Mouse (Mus musculus) heart, adult 2 months (tissue): ENCODE results near the gene Zfp13. TPM values are rescaled to one million over a fixed set of nuclear protein-coding genes. Genes with fewer than 3 reads are reported as not detected.
"Not testable (repeated sequence)": the region's sequence is repeated elsewhere in the genome, so short reads cannot be mapped to it uniquely, and the experiment has no call there.

Experiments
- DNase-seq, 2 experiments: peaks; one replicate each; pipeline ENCODE4 v3.0.0; 2021
- H3K27ac ChIP-seq: fragments of 200-600 bp; 2 replicates; pipeline ENCODE4 v1.8.1; 2022
- H3K27me3 ChIP-seq: fragments of 200-500 bp; 2 replicates; pipeline ENCODE4 v1.6.1; 2012; ENCODE audit warnings: mild to moderate bottlenecking, low read length, inconsistent platforms, mixed read lengths; ENCODE audit not compliant: control insufficient read depth, insufficient read depth
- H3K36me3 ChIP-seq: fragments of 200-500 bp; 2 replicates; pipeline ENCODE4 v1.6.1; 2012; ENCODE audit warnings: low read length, inconsistent platforms; ENCODE audit not compliant: control insufficient read depth, insufficient read depth
- H3K4me1 ChIP-seq: fragments of 200-500 bp; 2 replicates; pipeline ENCODE4 v1.6.1; 2011; ENCODE audit warnings: low read length; ENCODE audit not compliant: control insufficient read depth, insufficient read depth
- H3K4me3 ChIP-seq: fragments of 200-600 bp; 2 replicates; pipeline ENCODE4 v1.8.1; 2022
- H3K79me2 ChIP-seq: fragments of 200-500 bp; replicated peaks from 2 replicates; pipeline ENCODE4 v1.6.1; 2012; ENCODE audit warnings: mild to moderate bottlenecking, inconsistent platforms, low read length, moderate library complexity, mixed read lengths; ENCODE audit not compliant: control insufficient read depth, insufficient read depth
- H3K9ac ChIP-seq: fragments of 200-500 bp; 2 replicates; pipeline ENCODE4 v1.6.1; 2012; ENCODE audit warnings: low read depth, mild to moderate bottlenecking, control low read depth, inconsistent platforms, low read length, mixed read lengths
- CTCF ChIP-seq: fragments of 200-600 bp; IDR thresholded peaks from 2 replicates; pipeline ENCODE4 v1.8.1; 2022; ENCODE audit warnings: antibody characterized with exemption, mild to moderate bottlenecking, moderate library complexity
- EP300 ChIP-seq: fragments of 200-500 bp; IDR thresholded peaks from 2 replicates; pipeline ENCODE4 v1.6.1; 2011; ENCODE audit warnings: low read depth, low read length, control low read depth; ENCODE audit not compliant: insufficient read depth
- POLR2A ChIP-seq: fragments of 200-500 bp; IDR thresholded peaks from 2 replicates; pipeline ENCODE4 v1.6.1; 2011; ENCODE audit warnings: mild to moderate bottlenecking, low read depth, low read length, control low read depth; ENCODE audit not compliant: insufficient read depth
- WGBS: fragments of 180-500 bp; shearing (Covaris S2); methylation state at CpG from one replicate; pipeline ENCODE4 v1.1.7; 2018; 5-methylcytosine and 5-hydroxymethylcytosine counted together
- intact Hi-C: fragments of 180-260 bp; cut with DNase I; formaldehyde crosslinking; loops from one replicate; pipeline ENCODE4 v1.15.1; 2025
- polyA plus RNA-seq: library from polyadenylated mRNA; depleted of rRNA; stranded (reverse); fragments of >200 nt; gene quantifications from 2 replicates; pipeline ENCODE4 v1.2.3, GENCODE M21; 2012; rRNA removed
- total RNA-seq, 2 experiments: library from RNA; stranded (reverse); gene quantifications; 2 replicates each; pipeline ENCODE4 v1.2.3; 2021

Gene Zfp13
- total and polyA plus RNA-seq, 3 experiments = 2.2 to 3.6 (median 2.8) TPM

- 21% methylated on average over 21 of the region's 21 CpGs for WGBS
- no peak for DNase-seq
- TF ChIP-seq EP300 = no peak
- TF ChIP-seq POLR2A = no peak
- no peak for TF ChIP-seq CTCF
- H3K4me3 ChIP-seq = no peak overlapping the region
- intact Hi-C loops = no loop called here
- no peak overlapping the region for H3K9ac ChIP-seq
- peaks cover 5% of the 10 kb centered on the region; the same call in 1 of the 2 replicates for H3K27me3 ChIP-seq
- H3K4me1 ChIP-seq = peaks cover 5% of the 10 kb centered on the region
- no peaks in the 10 kb centered on the region for H3K79me2 ChIP-seq
- no peaks in the 10 kb centered on the region for H3K36me3 ChIP-seq
- H3K27ac ChIP-seq = no peak overlapping the region
Measured at GRCm38 (mm10) chr17:23538299-23539015, 60.8 kb downstream of the Zfp13 start.

DNA sequence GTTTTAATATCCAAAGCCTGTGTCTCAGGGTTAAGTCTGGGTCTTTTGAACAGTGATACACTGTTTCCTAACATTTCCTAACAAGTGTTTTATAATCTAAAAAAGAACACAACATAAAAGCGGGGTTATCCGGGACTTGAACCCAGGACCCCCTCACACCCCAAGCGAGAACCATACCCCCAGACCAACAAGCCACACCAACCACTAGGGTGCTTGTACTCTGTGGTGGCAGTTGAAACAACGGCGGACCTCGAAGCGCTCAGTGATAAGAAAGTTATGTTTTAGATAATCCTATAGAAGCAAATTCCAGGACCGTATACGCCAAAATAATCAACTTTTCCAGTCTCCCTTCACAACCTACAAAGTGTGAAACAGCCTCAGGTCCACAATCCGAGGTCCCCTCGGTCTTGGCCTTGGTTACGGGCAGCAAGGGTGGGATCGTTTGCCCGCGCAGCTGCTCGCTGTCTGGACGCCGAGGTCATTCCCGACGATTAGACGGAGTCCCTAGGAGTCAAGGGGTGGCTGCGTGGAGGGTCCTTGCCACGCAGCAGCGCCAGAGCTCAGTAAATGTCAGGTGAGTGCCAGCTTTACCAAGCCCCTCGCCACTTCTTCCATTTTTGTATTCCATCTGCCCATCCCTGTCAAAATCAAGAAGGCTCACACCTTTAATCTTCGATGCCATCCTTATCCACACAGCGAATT lies 61.6 kb downstream of the Zfp13 start:
- no peak overlapping the region for H3K9ac ChIP-seq
- no peak for DNase-seq
- no peak for TF ChIP-seq CTCF
- H3K4me1 ChIP-seq = peaks cover 1% of the 10 kb centered on the region
- intact Hi-C loops = no loop called here
- H3K4me3 ChIP-seq = no peak overlapping the region
- H3K27me3 ChIP-seq = peaks cover 5% of the 10 kb centered on the region; the same call in 1 of the 2 replicates
- H3K79me2 ChIP-seq = no peaks in the 10 kb centered on the region
- H3K27ac ChIP-seq = no peak overlapping the region
- H3K36me3 ChIP-seq = no peaks in the 10 kb centered on the region
- WGBS = 8% methylated on average over 27 of the region's 27 CpGs

DNA sequence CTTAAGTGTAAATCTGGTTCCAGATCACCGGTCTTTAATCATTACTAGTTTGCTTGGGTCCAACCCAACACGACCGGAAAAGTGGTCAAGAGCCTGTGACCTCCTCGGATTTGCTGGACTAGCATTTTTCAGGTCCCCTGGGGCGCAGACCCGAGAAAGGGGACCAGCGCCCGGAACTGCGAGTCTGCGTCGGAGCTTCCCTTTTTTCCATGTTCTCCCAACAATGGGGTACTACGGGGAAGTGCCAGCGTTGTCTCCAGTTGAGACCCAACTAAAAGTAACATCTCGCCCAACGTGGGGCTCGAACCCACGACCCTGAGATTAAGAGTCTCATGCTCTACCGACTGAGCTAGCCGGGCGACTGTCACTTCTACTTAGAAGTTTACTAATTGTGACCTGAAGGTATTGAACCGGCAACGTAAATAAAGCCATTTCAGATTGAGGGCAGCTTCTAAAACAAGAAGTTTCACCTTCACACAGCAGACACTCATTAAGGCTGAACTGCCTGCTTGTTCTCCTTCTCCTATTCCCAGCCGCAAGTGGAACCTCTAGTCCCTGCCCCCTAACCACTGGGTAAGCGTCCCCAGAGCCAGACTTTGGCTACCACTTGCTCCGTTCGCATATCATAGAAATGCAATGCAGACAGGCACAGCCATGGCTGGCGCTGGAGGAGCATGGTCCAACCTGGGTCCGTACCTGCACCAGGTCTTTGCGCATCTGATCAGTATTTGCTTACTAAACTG lies 64.1 kb downstream of the Zfp13 start:
- intact Hi-C loops, H3K27me3 ChIP-seq, H3K4me3 ChIP-seq, DNase-seq, H3K4me1 ChIP-seq, H3K9ac ChIP-seq, H3K79me2 ChIP-seq, H3K27ac ChIP-seq, H3K36me3 ChIP-seq: not testable (repeated sequence)
- WGBS = 2% methylated on average over 17 of the region's 29 CpGs

DNA sequence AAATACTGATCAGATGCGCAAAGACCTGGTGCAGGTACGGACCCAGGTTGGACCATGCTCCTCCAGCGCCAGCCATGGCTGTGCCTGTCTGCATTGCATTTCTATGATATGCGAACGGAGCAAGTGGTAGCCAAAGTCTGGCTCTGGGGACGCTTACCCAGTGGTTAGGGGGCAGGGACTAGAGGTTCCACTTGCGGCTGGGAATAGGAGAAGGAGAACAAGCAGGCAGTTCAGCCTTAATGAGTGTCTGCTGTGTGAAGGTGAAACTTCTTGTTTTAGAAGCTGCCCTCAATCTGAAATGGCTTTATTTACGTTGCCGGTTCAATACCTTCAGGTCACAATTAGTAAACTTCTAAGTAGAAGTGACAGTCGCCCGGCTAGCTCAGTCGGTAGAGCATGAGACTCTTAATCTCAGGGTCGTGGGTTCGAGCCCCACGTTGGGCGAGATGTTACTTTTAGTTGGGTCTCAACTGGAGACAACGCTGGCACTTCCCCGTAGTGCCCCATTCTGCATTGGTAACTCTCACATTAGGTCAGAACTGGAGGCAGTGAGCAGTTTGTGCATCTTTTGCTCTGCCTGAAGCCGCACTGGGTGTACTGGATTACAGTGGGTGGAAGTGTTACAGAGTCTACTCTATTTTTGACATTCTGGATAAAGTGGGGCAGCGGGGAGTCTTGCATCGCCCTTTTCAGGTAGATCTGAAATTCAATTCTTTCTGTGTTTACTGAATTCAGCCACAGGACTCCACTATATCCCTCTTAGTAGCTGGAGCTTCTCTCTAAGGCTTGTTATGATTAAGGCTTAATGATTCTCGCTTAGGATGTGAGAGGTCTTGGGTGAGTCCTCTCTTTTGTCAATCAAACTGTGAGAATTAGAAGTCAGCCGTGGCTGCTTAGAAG lies 65.4 kb downstream of the Zfp13 start:
- H3K4me1 ChIP-seq, H3K79me2 ChIP-seq, H3K36me3 ChIP-seq, H3K4me3 ChIP-seq, intact Hi-C loops, H3K27me3 ChIP-seq, H3K27ac ChIP-seq, DNase-seq, H3K9ac ChIP-seq: not testable (repeated sequence)
- WGBS = 9% methylated on average over 11 of the region's 23 CpGs

DNA sequence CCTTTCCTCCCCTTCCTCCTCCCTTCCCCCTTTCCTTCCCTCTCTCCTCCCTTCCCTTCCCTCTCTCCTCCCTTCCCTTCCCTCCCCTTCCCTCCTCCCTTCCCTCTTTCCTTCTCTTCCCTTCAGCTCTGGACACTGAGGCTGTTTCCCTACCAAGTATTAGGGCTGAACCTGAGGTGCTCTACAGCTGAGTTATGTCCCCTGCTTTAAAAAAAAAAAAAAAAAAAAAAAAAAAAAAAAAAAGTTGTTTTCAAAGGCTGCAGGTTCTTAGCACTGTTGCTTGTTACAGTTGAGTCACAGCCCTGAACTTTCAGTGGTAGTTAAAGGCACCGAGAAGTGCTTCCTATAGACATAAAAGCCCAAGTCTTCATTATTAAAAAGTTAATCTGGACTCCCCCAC lies 67.9 kb downstream of the Zfp13 start:
- H3K27ac ChIP-seq, H3K27me3 ChIP-seq, H3K4me3 ChIP-seq, H3K79me2 ChIP-seq, H3K36me3 ChIP-seq, DNase-seq, intact Hi-C loops, H3K9ac ChIP-seq, H3K4me1 ChIP-seq: not testable (repeated sequence)
- WGBS = 29% methylated on average over 1 of the region's 1 CpGs

Other genes starting within 250 kb of the Zfp13 start
- not detected for gene Vmn2r116, start 214.9 kb downstream of the Zfp13 start, total RNA-seq
- gene Vmn2r116, start 214.9 kb downstream of the Zfp13 start, polyA plus RNA-seq = not detected in 2 replicates
- gene Vmn2r117, start 119.8 kb downstream of the Zfp13 start, total RNA-seq = not detected
- not detected in 2 replicates for gene Vmn2r117, start 119.8 kb downstream of the Zfp13 start, polyA plus RNA-seq
- 1 to 10 TPM; 5.5 to 6.2 TPM for gene Zfp213, start 35.2 kb downstream of the Zfp13 start, total RNA-seq
- 8.7 and 9.8 TPM in 2 replicates for gene Zfp213, start 35.2 kb downstream of the Zfp13 start, polyA plus RNA-seq
- gene Zscan10, start 1.4 kb upstream of the Zfp13 start, total RNA-seq = not detected
- gene Zscan10, start 1.4 kb upstream of the Zfp13 start, polyA plus RNA-seq = not detected in 2 replicates
- gene Mmp25, start 45.8 kb upstream of the Zfp13 start, total RNA-seq = under 1 TPM; 0.09 to 0.10 TPM
- 0.18 and 0.21 TPM in 2 replicates for gene Mmp25, start 45.8 kb upstream of the Zfp13 start, polyA plus RNA-seq
- gene Bicdl2, start 61.0 kb upstream of the Zfp13 start, total RNA-seq = not detected
- gene Bicdl2, start 61.0 kb upstream of the Zfp13 start, polyA plus RNA-seq = not detected in 2 replicates
- 100 to 1,000 TPM; 172 to 215 TPM for gene Hcfc1r1, start 74.1 kb upstream of the Zfp13 start, total RNA-seq
- gene Hcfc1r1, start 74.1 kb upstream of the Zfp13 start, polyA plus RNA-seq = 494 and 575 TPM in 2 replicates
- gene Thoc6, start 74.4 kb upstream of the Zfp13 start, total RNA-seq = 1 to 10 TPM; 9.6 to 9.7 TPM
- gene Thoc6, start 74.4 kb upstream of the Zfp13 start, polyA plus RNA-seq = 14.4 and 15.3 TPM in 2 replicates
- 10 to 100 TPM; 80.1 to 82.5 TPM for gene Tnfrsf12a, start 78.0 kb upstream of the Zfp13 start, total RNA-seq
- gene Tnfrsf12a, start 78.0 kb upstream of the Zfp13 start, polyA plus RNA-seq = 28.1 and 37.9 TPM in 2 replicates
- gene Cldn6, start 79.8 kb upstream of the Zfp13 start, total RNA-seq = not detected
- not detected in 2 replicates for gene Cldn6, start 79.8 kb upstream of the Zfp13 start, polyA plus RNA-seq
- not detected for gene Cldn9, start 84.5 kb upstream of the Zfp13 start, total RNA-seq
- not detected in 2 replicates for gene Cldn9, start 84.5 kb upstream of the Zfp13 start, polyA plus RNA-seq
- gene 1520401A03Rik, start 123.3 kb upstream of the Zfp13 start, total RNA-seq = not detected
- gene 1520401A03Rik, start 123.3 kb upstream of the Zfp13 start, polyA plus RNA-seq = not detected in 2 replicates
- gene Pkmyt1, start 126.8 kb upstream of the Zfp13 start, total RNA-seq = 1 to 10 TPM; 1.2 to 1.6 TPM
- 3.9 and 5.6 TPM in 2 replicates for gene Pkmyt1, start 126.8 kb upstream of the Zfp13 start, polyA plus RNA-seq
- 10 to 100 TPM; 25.5 to 27.2 TPM for gene Paqr4, start 141.4 kb upstream of the Zfp13 start, total RNA-seq
- gene Paqr4, start 141.4 kb upstream of the Zfp13 start, polyA plus RNA-seq = 30.7 and 33.2 TPM in 2 replicates
- not detected for gene Kremen2, start 146.3 kb upstream of the Zfp13 start, total RNA-seq
- 0.06 and 0.27 TPM in 2 replicates for gene Kremen2, start 146.3 kb upstream of the Zfp13 start, polyA plus RNA-seq
- gene Flywch1, start 172.1 kb upstream of the Zfp13 start, total RNA-seq = 10 to 100 TPM; 39.4 to 40.1 TPM
- 25.9 and 33.4 TPM in 2 replicates for gene Flywch1, start 172.1 kb upstream of the Zfp13 start, polyA plus RNA-seq
- gene Flywch2, start 186.6 kb upstream of the Zfp13 start, total RNA-seq = under 1 TPM; 0.27 to 0.50 TPM
- gene Flywch2, start 186.6 kb upstream of the Zfp13 start, polyA plus RNA-seq = 1.3 and 1.5 TPM in 2 replicates
- 100 to 1,000 TPM; 157 to 161 TPM for gene Srrm2, start 191.0 kb upstream of the Zfp13 start, total RNA-seq
- 318 and 320 TPM in 2 replicates for gene Srrm2, start 191.0 kb upstream of the Zfp13 start, polyA plus RNA-seq
- gene Elob, start 229.6 kb upstream of the Zfp13 start, total RNA-seq = 100 to 1,000 TPM; 325 to 371 TPM
- gene Elob, start 229.6 kb upstream of the Zfp13 start, polyA plus RNA-seq = 384 and 511 TPM in 2 replicates
- gene Prss33, start 236.6 kb upstream of the Zfp13 start, total RNA-seq = not detected
- gene Prss33, start 236.6 kb upstream of the Zfp13 start, polyA plus RNA-seq = not detected in 2 replicates
- gene Prss32, start 244.4 kb upstream of the Zfp13 start, total RNA-seq = not detected
- gene Prss32, start 244.4 kb upstream of the Zfp13 start, polyA plus RNA-seq = 0.16 TPM in 1 of 2 replicates, not detected in the other
- under 1 TPM in 1 of 2 experiments, not detected in 1; 0.29 TPM for gene Prss41, start 244.7 kb upstream of the Zfp13 start, total RNA-seq
- gene Prss41, start 244.7 kb upstream of the Zfp13 start, polyA plus RNA-seq = not detected in 2 replicates